Mouse (Mus musculus) heart, postnatal 14 days (tissue): ENCODE data around the gene Rusc1. TPM values are rescaled to one million over a fixed set of nuclear protein-coding genes. Genes with fewer than 3 reads are reported as not detected.

Experiments used
- total RNA-seq, 2 experiments: library from RNA; stranded (reverse); gene quantifications; 2 replicates each; pipeline ENCODE4 v1.2.3; 2021

Gene Rusc1
- total RNA-seq, 2 experiments from 2014 or later, result 16.0 to 17.7 TPM

Other genes with a start within 250 kb of the Rusc1 start
- gene Msto1, start 179.3 kb downstream of the Rusc1 start, total RNA-seq, result 10 to 100 TPM; 14.9 TPM
- gene Ash1l, start 142.7 kb downstream of the Rusc1 start, total RNA-seq, result 10 to 100 TPM; 41.8 to 42.2 TPM
- 100 to 1,000 TPM; 116 to 126 TPM for gene Dap3, start 142.1 kb downstream of the Rusc1 start, total RNA-seq
- gene Gm43738, start 7.8 kb upstream of the Rusc1 start, total RNA-seq, result not detected
- gene Fdps, start 8.6 kb upstream of the Rusc1 start, total RNA-seq, result 10 to 100 TPM; 19.7 to 23.5 TPM
- gene Pklr, start 42.8 kb upstream of the Rusc1 start, total RNA-seq, result not detected
- under 1 TPM; 0.49 to 0.60 TPM for gene Hcn3, start 66.9 kb upstream of the Rusc1 start, total RNA-seq
- 10 to 100 TPM; 23.3 to 23.6 TPM for gene Clk2, start 71.5 kb upstream of the Rusc1 start, total RNA-seq
- 10 to 100 TPM; 47.2 to 48.7 TPM for gene Scamp3, start 84.2 kb upstream of the Rusc1 start, total RNA-seq
- gene Fam189b, start 89.8 kb upstream of the Rusc1 start, total RNA-seq, result 1 to 10 TPM; 7.1 to 7.6 TPM
- gene Gba, start 109.6 kb upstream of the Rusc1 start, total RNA-seq, result 10 to 100 TPM; 22.1 to 23.9 TPM
- gene Thbs3, start 121.9 kb upstream of the Rusc1 start, total RNA-seq, result 10 to 100 TPM; 12.7 to 17.1 TPM
- gene Mtx1, start 133.8 kb upstream of the Rusc1 start, total RNA-seq, result 10 to 100 TPM; 64.8 to 69.8 TPM
- gene Muc1, start 135.7 kb upstream of the Rusc1 start, total RNA-seq, result under 1 TPM; 0.22 to 0.98 TPM
- 10 to 100 TPM; 71.9 to 72.8 TPM for gene Krtcap2, start 152.7 kb upstream of the Rusc1 start, total RNA-seq
- under 1 TPM; 0.68 to 0.76 TPM for gene Trim46, start 153.0 kb upstream of the Rusc1 start, total RNA-seq
- gene Dpm3, start 166.0 kb upstream of the Rusc1 start, total RNA-seq, result 10 to 100 TPM; 47.6 to 58.7 TPM
- 10 to 100 TPM; 20.6 to 22.7 TPM for gene Slc50a1, start 177.3 kb upstream of the Rusc1 start, total RNA-seq
- 10 to 100 TPM; 32.4 to 34.0 TPM for gene Efna1, start 187.8 kb upstream of the Rusc1 start, total RNA-seq
- gene Efna3, start 229.7 kb upstream of the Rusc1 start, total RNA-seq, result not detected
- gene Efna4, start 244.7 kb upstream of the Rusc1 start, total RNA-seq, result under 1 TPM; 0.49 to 0.74 TPM